Mouse (Mus musculus): ENCODE measurements around the gene Abca17.

Abca17 gene

DNA sequence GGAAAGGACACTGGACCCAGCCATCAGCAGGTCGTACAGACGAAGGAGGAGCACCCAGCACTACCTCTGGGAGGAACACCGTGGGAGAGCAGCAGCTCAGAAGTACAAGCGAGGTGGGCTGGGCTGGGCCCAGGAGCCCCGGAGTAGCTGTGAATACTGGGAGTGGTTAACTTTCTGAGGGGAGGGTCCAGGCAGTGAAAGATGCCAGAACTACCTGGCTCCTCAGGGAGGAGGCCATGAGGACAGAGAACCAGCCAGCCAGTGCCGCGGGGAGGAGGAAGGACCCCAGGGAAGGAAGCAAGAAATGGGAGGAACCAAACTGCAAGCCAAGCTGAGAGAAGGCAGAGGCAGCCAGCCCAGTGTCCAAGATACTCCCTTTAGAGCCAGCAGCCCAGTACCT is 122.9 kb downstream of the Abca17 start:
- no peak for DNase-seq

DNA sequence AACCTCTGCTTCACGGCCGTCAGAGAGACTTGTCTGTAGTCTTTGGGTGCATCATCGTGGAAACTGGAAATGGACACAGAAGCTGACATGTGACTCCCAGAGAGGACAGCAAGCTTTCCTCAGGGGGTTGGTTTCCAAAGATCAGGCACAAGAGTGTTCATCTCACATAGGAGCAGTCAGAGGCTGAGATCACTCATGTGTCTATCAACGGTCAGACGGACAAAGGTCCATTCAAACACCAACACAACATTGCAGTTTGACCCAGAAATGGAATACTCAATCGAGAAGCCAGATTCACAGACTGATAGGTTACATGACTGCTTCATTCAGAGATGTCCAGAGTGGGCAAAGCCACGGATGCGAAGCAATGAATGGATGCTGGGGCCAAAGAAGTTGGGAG is 124.1 kb downstream of the Abca17 start:
- no peak for DNase-seq

DNA sequence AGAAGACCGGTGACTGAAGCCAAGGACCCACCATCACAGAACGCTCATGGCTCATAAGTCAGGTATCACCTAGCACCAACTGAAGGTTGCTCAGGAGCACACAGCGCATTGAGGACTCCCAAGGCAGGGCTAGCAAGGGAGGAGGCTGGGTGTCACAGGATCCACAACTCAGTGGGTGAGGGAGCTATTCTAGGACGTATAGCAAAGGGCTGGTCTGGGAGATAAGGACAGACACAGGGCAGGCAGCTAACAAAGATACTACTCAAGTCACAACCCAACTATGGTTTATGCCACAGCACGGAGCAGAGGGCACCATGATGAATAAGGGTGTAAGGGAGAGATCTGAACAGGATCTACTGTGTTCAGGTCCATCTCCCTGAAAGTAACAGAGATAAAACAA is 125.0 kb downstream of the Abca17 start:
- DNase-seq: no peak

DNA sequence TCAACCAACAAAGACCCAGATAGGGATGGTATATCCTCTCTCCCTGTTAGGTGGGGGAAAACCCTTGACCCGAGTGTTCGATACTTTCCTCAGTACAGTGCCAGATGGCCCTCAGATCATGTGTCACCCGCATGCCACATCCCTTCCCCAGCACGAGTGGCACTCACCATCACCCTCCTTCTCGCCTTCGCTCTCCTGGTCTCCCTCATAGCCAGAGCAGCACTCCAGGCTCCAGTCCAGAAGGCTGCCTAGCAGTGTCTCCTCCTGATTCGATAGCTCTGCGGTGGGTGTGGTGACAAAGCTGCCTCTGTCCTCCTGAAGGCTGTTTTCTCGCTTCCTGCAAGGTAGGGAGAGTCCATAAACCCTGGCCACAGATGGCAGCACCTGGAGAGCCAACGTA is 126.1 kb downstream of the Abca17 start:
- no peak for DNase-seq

- no peak for DNase-seq
These were observed 127.4 kb downstream of the Abca17 start for GRCm38 (mm10) chr17:24223513-24223912.

DNA sequence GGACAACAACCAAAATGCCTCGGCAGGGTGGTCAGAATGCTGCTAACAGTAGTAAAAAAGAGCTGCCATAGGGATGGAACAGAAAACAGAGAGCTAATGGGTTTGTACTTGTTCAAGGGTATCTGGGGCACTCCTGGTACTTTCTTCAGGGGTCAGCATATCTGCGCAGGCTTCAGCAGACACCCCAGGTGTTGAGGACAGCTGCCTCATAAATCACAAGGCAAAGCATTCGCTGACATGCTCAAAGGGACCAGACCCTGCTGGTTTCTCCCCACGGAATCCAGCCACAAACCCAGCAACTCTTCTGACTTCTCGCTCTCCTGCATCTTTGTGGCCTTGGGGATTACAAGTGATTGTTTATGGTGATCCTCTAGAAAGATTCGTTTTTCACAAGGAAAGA is 128.2 kb downstream of the Abca17 start:
- no peak for DNase-seq

DNA sequence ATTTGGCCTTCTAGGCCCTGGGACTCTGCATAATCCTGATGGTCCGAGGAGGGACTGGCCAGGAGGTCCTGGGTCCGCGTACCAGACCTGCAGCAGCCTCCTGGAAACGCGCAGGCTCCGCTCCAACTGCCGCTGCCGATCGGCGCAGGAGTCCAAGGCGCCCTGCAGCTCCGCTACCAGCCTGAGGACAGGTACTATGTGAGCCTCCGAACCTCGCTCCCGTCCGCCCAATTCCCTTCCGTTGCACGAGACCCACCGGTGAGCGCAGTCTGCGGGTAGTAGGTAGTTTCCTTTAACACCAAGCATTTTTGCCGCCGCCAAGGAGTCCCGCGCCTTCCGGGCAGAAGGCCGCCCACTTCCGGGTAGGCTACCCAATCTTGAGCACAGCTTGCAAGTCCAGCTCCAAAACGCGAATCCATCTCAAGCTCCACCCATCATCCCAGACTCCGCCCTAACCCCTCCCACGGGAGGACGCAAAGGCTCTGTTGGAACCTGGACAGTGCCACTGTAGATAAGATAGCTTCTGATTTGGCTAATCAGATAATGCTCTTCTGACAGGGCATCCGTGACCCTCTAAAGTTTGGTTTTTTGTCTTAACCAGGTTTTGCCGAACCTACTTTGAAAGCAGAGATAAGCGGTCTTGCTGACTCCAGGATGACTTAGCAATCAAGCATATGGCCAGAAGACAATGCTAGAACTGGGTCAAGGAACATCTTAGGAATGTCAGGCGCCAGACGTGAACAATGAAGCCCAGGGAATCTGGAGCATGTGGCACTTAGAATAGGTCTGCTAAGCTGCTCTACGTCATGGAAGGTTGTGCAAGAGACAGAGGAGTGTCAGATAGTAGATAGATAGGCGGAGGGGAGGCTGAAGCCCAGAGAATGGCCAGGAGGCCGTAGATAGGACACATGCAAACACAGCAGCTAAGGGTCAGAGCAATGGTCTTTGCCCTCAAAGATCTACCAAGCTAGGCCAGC is 130.1 kb downstream of the Abca17 start, which contains the start of gene Tedc2:
Gene Tedc2 (minus strand): TSS at position 417 of the 977 bp plus-strand sequence.
- peak; percentile 91 to 94 for DNase-seq

DNA sequence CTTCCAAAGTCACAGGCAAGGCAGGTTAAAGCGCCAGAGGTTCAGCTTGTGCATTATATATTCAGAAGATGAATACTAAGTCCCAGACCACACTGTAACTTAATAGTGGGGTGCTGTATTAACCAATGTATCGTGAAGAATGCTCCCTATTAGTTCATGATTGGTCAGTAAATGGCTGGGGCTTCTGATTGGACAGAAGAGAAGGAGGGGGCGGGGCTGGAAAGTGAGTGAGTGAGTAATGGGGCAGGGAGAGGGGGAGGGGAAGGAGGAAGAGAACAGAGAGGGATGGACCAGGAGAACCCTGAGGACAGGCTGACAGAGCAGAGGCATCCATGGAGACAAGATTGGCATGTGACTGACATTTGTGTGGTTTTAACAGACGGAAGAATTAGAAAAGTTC is 134.0 kb downstream of the Abca17 start:
- no peak for DNase-seq

Measured in B cell, adult 2 months (primary cell).